Mouse (Mus musculus) CD4-positive, CD25-positive, alpha-beta regulatory T cell, adult 4 months (primary cell): Measurements from ENCODE around the gene Ndfip2. TPM values are rescaled to one million over a fixed set of nuclear protein-coding genes. Genes with fewer than 3 reads are reported as not detected.

ENCODE experiments used
- ATAC-seq: one replicate; pipeline ENCODE4 v1.8.0; 2017
- polyA plus RNA-seq, 2 experiments: library from polyadenylated mRNA; unstranded; fragments of 100-300 nt; shearing (Covaris generic); gene quantifications; one replicate each; pipeline ENCODE4 v1.2.1; 2017

Ndfip2 gene
- polyA plus RNA-seq, 2 experiments from 2014 or later = 38.1 to 41.2 TPM

- ATAC-seq = peak; percentile 77
These were observed 29.6 kb downstream of the Ndfip2 start for GRCm38 (mm10) chr14:105287972-105288371.

GRCm38 (mm10) chr14:105288529-105288928 is 30.2 kb downstream of the Ndfip2 start:
- peak; percentile 19 for ATAC-seq

DNA sequence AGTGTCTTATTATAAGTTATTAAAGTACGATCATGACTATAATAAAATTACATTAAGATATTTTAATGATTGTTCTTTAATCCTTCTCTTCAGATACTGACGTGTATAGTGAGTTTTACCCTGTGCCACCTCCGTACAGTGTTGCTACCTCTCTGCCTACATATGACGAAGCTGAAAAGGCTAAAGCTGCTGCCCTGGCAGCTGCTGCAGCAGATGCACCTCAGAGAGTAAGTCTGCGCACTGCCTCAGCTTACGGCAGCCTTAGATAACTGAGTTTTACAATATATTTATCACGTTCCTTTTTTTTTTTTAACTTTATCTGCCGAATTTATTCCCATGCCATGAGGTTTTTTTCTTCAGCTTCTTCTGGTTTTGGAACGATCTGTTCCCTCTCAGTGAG is 33.8 kb downstream of the Ndfip2 start:
- no peak for ATAC-seq

DNA sequence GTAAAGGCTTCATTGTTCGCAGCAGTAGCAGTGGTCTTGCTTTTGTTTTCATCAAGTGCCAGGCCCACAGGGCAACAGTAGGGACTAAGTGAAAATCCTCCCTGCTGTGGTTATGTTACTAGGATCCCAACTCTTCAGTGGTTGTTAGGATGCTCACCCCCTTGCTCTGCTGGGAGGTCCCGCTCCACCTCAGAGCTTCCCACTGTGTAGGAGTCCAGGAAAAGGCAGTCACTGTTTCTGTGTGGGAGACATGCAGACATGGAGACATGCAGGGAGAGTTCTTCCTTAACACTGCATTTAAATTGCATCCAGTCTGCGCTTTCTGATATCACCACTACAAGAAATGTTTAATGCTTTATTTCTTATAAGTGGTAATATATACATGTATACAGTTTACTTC is 35.4 kb downstream of the Ndfip2 start:
- no peak for ATAC-seq

DNA sequence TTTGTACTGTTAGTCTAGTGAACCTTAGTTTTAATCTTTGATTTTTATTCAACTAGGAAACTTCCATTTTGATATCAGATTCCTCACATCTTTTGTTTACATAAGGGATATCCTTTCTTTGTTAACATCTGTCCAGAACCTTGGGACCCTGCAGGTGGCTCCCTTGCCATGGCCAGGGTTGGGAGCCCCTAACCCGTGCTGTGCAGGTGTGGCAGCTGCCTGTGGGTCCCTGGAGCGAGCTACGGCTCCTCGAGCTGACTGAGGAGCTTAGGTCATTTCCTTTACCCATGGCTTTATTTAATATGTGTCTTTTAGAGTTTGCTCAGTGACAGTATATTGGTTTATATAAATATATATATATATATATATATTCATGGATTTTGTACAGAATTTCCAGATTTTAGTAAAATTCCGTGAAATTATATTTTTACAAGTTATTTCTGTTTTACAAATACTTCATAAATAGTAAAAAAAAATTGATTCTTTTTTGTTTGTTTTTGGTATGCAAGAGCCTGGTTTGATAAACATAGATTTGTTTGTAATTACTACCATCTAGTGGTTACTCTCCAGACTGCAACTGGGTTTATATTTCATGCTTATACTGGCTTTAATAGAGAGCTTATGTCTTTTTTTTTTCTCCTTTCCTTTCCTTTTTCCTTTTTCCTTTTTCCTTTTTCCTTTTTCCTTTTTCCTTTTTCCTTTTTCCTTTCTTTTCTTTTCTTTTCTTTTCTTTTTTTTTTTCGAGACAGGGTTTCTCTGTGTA is 37.6 kb downstream of the Ndfip2 start:
- peak; percentile 95 for ATAC-seq

DNA sequence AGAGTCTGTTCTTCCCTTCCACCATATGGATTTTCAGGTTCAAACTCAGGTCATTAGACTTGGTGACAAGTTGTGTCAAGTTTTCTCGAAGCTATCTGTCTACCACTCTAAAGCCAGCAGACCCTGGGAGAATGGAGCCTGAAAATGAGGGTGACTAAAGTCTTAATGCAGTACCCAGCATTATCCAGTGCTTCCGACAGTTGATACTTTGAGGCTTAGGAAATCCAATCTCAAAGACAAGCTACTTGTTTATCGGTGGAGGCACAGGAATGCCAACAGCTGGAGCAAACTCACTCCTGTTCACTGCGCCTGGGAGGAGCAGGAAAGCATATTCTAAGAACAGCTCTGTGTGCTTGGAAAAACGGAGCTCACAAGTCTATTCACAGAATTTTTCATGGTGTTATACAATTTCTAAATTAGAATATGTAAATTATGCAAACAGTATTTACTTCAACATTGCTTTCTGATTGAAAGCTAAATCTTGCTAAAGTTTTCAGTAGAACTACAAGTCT is 41.4 kb downstream of the Ndfip2 start:
- no peak for ATAC-seq

DNA sequence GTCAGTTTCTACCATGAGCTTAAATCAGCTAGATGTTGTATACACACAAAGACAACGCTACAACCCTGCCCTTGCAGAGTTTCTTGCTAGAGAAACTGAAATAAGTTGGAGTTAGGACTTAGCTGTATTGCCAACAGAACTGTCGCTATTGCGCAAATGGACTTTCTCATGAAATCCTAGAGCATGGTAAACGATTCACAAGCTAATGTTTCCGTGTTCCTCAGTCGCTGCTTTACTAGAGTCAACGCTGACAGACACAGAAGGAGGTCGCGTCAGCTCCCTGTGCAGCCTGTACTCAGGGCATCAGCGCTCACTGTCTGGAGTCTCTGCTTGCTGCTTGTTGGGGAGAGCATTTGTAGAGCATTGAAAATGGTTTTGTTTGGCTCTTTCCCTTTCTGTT is 42.2 kb downstream of the Ndfip2 start:
- ATAC-seq = no peak

- no peak for ATAC-seq
These were observed 44.3 kb downstream of the Ndfip2 start for GRCm38 (mm10) chr14:105302708-105303107.

DNA sequence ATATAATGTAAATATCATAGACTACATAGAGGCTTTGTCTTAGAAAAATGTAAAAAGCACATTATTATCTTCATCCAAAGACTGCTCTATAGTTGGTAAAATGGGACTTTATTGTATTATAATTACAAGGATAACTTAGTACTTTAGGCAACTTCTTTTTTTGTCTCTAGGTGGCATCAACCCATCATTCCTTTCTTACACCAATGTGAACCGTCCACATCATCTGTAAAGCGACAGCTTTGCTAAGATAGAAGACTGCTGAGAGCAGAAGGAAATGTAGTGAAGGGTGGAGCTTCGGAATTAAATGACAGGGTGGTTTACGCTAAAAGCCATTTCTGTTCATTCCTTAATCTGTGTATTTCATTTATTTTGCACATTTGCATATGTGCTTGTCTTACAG is 49.3 kb downstream of the Ndfip2 start:
- ATAC-seq = no peak

- no peak for ATAC-seq
These were observed 54.0 kb downstream of the Ndfip2 start for GRCm38 (mm10) chr14:105312366-105312765.

DNA sequence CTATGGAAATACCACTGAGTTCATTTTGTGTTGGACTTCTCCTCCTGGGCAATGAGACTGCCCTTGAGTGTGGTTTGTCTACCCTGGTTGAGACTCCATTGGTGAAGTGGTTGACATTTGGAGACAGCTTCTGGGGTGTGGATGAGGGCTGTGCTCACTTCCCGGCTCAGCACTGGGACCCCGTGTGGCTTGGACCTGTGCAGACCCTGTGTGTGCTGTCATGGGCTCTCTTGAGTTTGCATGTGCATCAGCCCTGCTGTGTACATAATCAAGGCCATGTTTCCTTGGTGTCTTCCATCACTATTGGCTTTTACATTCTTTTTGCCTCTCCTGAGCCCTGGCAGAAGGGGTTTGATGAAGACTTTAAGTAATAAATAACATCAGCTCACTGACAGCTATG is 54.6 kb downstream of the Ndfip2 start:
- no peak for ATAC-seq

DNA sequence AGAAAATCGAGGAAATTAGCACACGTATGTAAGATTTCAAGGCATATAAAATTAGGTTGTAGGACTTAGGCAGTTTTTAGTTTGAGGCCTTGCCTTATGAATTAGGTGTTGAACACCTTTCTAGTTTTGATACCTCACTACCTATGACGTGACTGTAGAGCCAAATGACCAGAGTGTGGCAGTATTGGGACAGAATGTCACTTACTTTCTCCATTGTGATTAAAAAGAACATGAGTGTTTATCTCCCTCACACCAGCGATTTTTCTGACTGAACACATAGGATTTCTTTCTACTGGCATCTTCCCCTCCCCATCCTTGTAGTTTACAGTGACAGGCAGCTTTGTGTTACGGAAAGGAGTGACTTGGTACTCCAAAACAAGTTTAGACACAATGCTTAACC is 55.5 kb downstream of the Ndfip2 start:
- ATAC-seq = no peak

DNA sequence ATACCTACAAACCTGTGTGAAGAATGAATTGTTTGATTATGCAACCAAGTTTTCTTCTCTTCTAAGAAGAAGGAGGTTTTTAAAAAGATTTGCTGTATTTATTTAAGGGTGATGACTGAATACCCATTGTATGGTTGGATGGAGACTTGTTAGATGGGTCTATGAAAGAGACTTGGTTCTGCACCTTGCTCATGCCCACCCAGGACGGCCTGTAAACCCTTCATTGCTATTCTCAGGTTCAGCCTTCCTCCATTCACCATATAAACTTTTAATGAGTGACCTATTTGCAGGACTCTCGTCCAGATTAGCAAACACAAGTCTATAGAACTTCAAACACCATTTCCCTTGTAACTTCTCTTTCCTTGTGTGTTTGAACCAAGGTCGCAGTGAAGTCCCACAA is 63.3 kb downstream of the Ndfip2 start:
- no peak for ATAC-seq

- no peak for ATAC-seq
These were observed 64.5 kb downstream of the Ndfip2 start for GRCm38 (mm10) chr14:105322829-105323228.

- no peak for ATAC-seq
These were observed 65.1 kb downstream of the Ndfip2 start for GRCm38 (mm10) chr14:105323448-105323847.

DNA sequence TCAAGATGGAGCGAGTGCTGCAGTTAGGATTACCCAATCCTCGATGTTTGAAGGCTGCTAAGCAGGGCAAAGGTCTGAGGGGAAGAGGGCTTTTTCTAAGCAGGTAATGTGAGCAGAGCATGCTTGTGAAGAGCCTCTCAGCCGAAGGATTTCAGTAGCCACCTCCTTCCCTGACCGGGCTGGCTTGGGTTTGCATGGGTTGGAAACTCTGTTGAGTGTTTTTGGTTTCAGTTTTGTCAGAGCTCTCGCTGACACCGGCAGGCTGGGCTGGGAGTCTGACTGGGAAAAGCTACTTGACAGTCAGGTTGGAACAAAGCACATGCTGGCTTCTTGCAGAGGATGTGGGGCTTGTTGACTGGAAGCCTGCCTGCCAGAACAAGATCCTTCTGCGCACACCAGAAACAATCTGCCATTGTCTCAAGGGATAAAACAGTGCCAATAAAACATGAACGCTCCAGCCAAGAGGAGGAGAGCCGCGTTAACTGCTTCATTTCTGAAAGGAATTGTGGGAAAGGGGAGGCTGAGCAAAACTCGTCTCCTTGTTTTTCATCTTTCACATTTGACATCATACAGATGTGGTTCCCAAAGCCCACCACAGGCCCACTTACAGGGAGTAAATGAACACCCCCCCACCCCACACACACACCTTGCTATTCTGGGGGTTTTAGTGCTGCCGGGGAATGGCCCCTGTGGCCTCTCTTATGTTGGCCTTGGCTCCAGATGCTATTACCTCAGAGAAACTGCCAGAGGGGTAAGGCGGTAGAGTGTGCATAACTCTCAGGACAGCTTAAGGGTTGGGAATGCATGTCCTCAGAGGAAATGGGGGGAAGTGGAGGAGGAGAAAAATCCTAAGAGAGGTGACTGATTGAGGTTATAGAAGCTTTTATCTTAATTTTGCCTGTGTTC is 70.3 kb downstream of the Ndfip2 start:
- ATAC-seq = peak; percentile 56

GRCm38 (mm10) chr14:105333475-105334094 is 75.2 kb downstream of the Ndfip2 start:
- no peak for ATAC-seq

DNA sequence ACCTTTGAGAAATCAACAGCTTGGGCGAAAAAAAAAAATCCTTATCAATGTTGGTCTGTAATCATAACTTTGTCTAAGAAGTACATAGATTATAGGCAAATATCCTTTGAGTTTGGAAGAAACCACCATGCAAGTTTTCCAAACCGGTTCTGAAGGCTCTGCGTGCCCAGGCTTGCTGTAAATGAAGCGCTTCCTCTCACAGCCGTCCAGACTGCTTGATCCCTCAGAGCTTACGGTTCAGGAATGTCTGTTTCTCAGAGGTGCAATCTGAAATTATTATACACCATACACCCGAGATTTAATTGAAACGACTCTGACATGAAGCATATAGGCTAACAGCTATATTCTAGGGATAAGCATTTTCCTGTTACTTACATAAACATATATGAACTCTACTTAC is 83.4 kb downstream of the Ndfip2 start:
- no peak for ATAC-seq

- ATAC-seq = no peak
These were observed 95.7 kb downstream of the Ndfip2 start for GRCm38 (mm10) chr14:105354121-105354520.
